Mouse (Mus musculus) liver, embryonic 15.5 days (tissue): ENCODE results near the gene Radil. TPM values are rescaled to one million over a fixed set of nuclear protein-coding genes. Genes with fewer than 3 reads are reported as not detected.

ENCODE experiments used
- ATAC-seq: fragments of 200-750 bp; cut with Nextera tagmentation; 2 replicates; pipeline ENCODE4 v1.8.0; 2017; ENCODE audit warnings: moderate number of reproducible peaks, mild to moderate bottlenecking, moderate library complexity; ENCODE audit not compliant: insufficient read depth
- H3K27ac ChIP-seq: fragments of 300-500 bp; sonication (generic); replicated peaks from 2 replicates; pipeline ENCODE4 v1.5.1; 2015; ENCODE audit warnings: mild to moderate bottlenecking, inconsistent platforms
- H3K27me3 ChIP-seq: fragments of 300-500 bp; sonication (generic); 2 replicates; pipeline ENCODE4 v1.6.1; 2015; ENCODE audit warnings: mild to moderate bottlenecking, inconsistent platforms
- H3K36me3 ChIP-seq: fragments of 300-500 bp; sonication (generic); replicated peaks from 2 replicates; pipeline ENCODE4 v1.6.1; 2015; ENCODE audit warnings: moderate library complexity, mild to moderate bottlenecking, inconsistent platforms
- H3K4me1 ChIP-seq: fragments of 300-500 bp; sonication (generic); replicated peaks from 2 replicates; pipeline ENCODE4 v1.6.1; 2015; ENCODE audit warnings: inconsistent platforms
- H3K4me2 ChIP-seq: fragments of 300-500 bp; sonication (generic); 2 replicates; pipeline ENCODE4 v1.6.1; 2015; ENCODE audit warnings: moderate library complexity, mild to moderate bottlenecking, inconsistent platforms
- H3K4me3 ChIP-seq: fragments of 300-500 bp; sonication (generic); replicated peaks from 2 replicates; pipeline ENCODE4 v1.5.1; 2015; ENCODE audit warnings: mild to moderate bottlenecking, inconsistent platforms
- H3K9ac ChIP-seq: fragments of 300-500 bp; sonication (generic); 2 replicates; pipeline ENCODE4 v1.6.1; 2015; ENCODE audit warnings: moderate library complexity, mild to moderate bottlenecking, inconsistent platforms
- H3K9me3 ChIP-seq: fragments of 300-500 bp; sonication (generic); replicated peaks from 2 replicates; pipeline ENCODE4 v1.6.1; 2016; ENCODE audit warnings: inconsistent platforms
- WGBS: fragments of 180-500 bp; shearing (Covaris S2); methylation state at CpG from one replicate; pipeline ENCODE4 v1.1.7; 2015; ENCODE audit warnings: mixed read lengths; ENCODE audit not compliant: insufficient replicate concordance; 5-methylcytosine and 5-hydroxymethylcytosine counted together
- polyA plus RNA-seq: library from polyadenylated mRNA; unstranded; fragments of >200 nt; fragmentation: Nextera tagmentation; extraction: Ambion mirVana; gene quantifications from 2 replicates; pipeline ENCODE4 v1.2.1, GENCODE M21; 2015

The Radil gene
- polyA plus RNA-seq, 1 experiment from 2014 or later, result 0.10 TPM

- H3K36me3 ChIP-seq, result no peaks in the 10 kb centered on the region
- WGBS, result 61% methylated on average over 14 of the region's 14 CpGs
- no peaks in the 10 kb centered on the region for H3K9me3 ChIP-seq
- no peak for ATAC-seq
- H3K4me2 ChIP-seq, result peak overlapping the region; percentile 50
- H3K4me1 ChIP-seq, result peaks cover 91% of the 10 kb centered on the region
- 0 out of 2 replicates have a peak overlapping the region, but pooled peaks have one; percentile 35 for H3K9ac ChIP-seq
- no peak overlapping the region for H3K4me3 ChIP-seq
- no peaks in the 10 kb centered on the region for H3K27me3 ChIP-seq
- peak overlapping the region; percentile 76 for H3K27ac ChIP-seq
Observed at GRCm38 (mm10) chr5:142443994-142444393, 106.9 kb downstream of the Radil start.

GRCm38 (mm10) chr5:142443514-142443913, 107.4 kb downstream of the Radil start:
- Histone ChIP-seq H3K27me3 (no peaks in the 10 kb centered on the region), H3K4me3 (peak overlapping the region; percentile 29), H3K4me2 (peak overlapping the region; percentile 50; the same call in 1 of the 2 replicates), H3K36me3 (no peaks in the 10 kb centered on the region), H3K9me3 (no peaks in the 10 kb centered on the region), H3K4me1 (peaks cover 94% of the 10 kb centered on the region), H3K9ac (no peak overlapping the region), H3K27ac (peak overlapping the region; percentile 59)
- ATAC-seq, result no peak
- WGBS, result 45% methylated on average over 15 of the region's 15 CpGs

GRCm38 (mm10) chr5:142442045-142442440, 108.9 kb downstream of the Radil start:
- Histone ChIP-seq H3K4me2 (peak overlapping the region; percentile 95), H3K27ac (peak overlapping the region; percentile 93), H3K4me1 (peaks cover 84% of the 10 kb centered on the region), H3K9me3 (no peaks in the 10 kb centered on the region), H3K4me3 (peak overlapping the region; percentile 55; the same call in 1 of the 2 replicates), H3K36me3 (peaks cover 10% of the 10 kb centered on the region; the same call in 1 of the 2 replicates), H3K9ac (no peak overlapping the region), H3K27me3 (no peaks in the 10 kb centered on the region)
- no peak for ATAC-seq
- WGBS, result 63% methylated on average over 7 of the region's 7 CpGs

- ATAC-seq, result no peak
- peak overlapping the region; percentile 95 for H3K4me2 ChIP-seq
- peak overlapping the region; percentile 55 for H3K4me3 ChIP-seq
- no peaks in the 10 kb centered on the region for H3K9me3 ChIP-seq
- WGBS, result 32% methylated on average over 22 of the region's 22 CpGs
- H3K4me1 ChIP-seq, result peaks cover 82% of the 10 kb centered on the region
- no peaks in the 10 kb centered on the region for H3K27me3 ChIP-seq
- H3K36me3 ChIP-seq, result peaks cover 13% of the 10 kb centered on the region
- H3K27ac ChIP-seq, result peak overlapping the region; percentile 93
- peak overlapping the region; percentile 36 for H3K9ac ChIP-seq
Observed at GRCm38 (mm10) chr5:142441332-142442044, 109.4 kb downstream of the Radil start.

GRCm38 (mm10) chr5:142440451-142441147, 110.3 kb downstream of the Radil start:
- Histone ChIP-seq H3K9me3 (no peaks in the 10 kb centered on the region), H3K9ac (peak overlapping the region; percentile 70), H3K4me3 (peak overlapping the region; percentile 55), H3K27ac (peak overlapping the region; percentile 93), H3K4me2 (peak overlapping the region; percentile 95), H3K27me3 (no peaks in the 10 kb centered on the region), H3K36me3 (peaks cover 22% of the 10 kb centered on the region), H3K4me1 (peaks cover 73% of the 10 kb centered on the region)
- under 1% methylated on average over 19 of the region's 19 CpGs for WGBS
- peak; percentile 96 for ATAC-seq

GRCm38 (mm10) chr5:142439911-142440432, 110.9 kb downstream of the Radil start:
- H3K4me2 ChIP-seq, result peak overlapping the region; percentile 95
- peak overlapping the region; percentile 70 for H3K9ac ChIP-seq
- H3K4me3 ChIP-seq, result peak overlapping the region; percentile 55
- peaks cover 28% of the 10 kb centered on the region for H3K36me3 ChIP-seq
- WGBS, result under 1% methylated on average over 12 of the region's 12 CpGs
- H3K27me3 ChIP-seq, result no peaks in the 10 kb centered on the region
- H3K27ac ChIP-seq, result peak overlapping the region; percentile 93
- no peaks in the 10 kb centered on the region for H3K9me3 ChIP-seq
- ATAC-seq, result peak; percentile 16
- H3K4me1 ChIP-seq, result peaks cover 67% of the 10 kb centered on the region

- Histone ChIP-seq H3K4me3 (no peak overlapping the region), H3K4me2 (no peak overlapping the region), H3K9ac (no peak overlapping the region), H3K4me1 (peaks cover 52% of the 10 kb centered on the region), H3K27ac (0 out of 2 replicates have a peak overlapping the region, but pooled peaks have one; percentile 9), H3K9me3 (no peaks in the 10 kb centered on the region), H3K36me3 (peaks cover 30% of the 10 kb centered on the region), H3K27me3 (no peaks in the 10 kb centered on the region)
- ATAC-seq, result no peak
- WGBS, result 84% methylated on average over 16 of the region's 16 CpGs
Observed at GRCm38 (mm10) chr5:142438380-142438938, 112.4 kb downstream of the Radil start.

GRCm38 (mm10) chr5:142435736-142436135, 115.2 kb downstream of the Radil start:
- no peak overlapping the region for H3K4me2 ChIP-seq
- H3K36me3 ChIP-seq, result peaks cover 30% of the 10 kb centered on the region
- 84% methylated on average over 15 of the region's 15 CpGs for WGBS
- no peaks in the 10 kb centered on the region for H3K27me3 ChIP-seq
- no peak overlapping the region for H3K9ac ChIP-seq
- H3K9me3 ChIP-seq, result no peaks in the 10 kb centered on the region
- H3K4me3 ChIP-seq, result no peak overlapping the region
- H3K27ac ChIP-seq, result no peak overlapping the region
- ATAC-seq, result no peak
- H3K4me1 ChIP-seq, result peaks cover 33% of the 10 kb centered on the region

Other genes starting within 250 kb of the Radil start
- 2.0 and 2.1 TPM in 2 replicates for gene Foxk1, start 149.6 kb downstream of the Radil start, polyA plus RNA-seq
- 4.2 and 5.6 TPM in 2 replicates for gene Ap5z1, start 87.2 kb downstream of the Radil start, polyA plus RNA-seq
- not detected in 2 replicates for gene Papolb, start 21.0 kb downstream of the Radil start, polyA plus RNA-seq
- gene Mmd2, start 57.7 kb upstream of the Radil start, polyA plus RNA-seq, result 18.7 and 22.0 TPM in 2 replicates
- gene Wipi2, start 76.6 kb upstream of the Radil start, polyA plus RNA-seq, result 34.3 and 34.7 TPM in 2 replicates
- gene Slc29a4, start 141.4 kb upstream of the Radil start, polyA plus RNA-seq, result 0.17 and 0.30 TPM in 2 replicates